Mouse (Mus musculus): Measurements from ENCODE around the gene Olfr971. TPM values are rescaled to one million over a fixed set of nuclear protein-coding genes. Genes with fewer than 3 reads are reported as not detected.
"Not testable (repeated sequence)": the region's sequence is repeated elsewhere in the genome, so short reads cannot be mapped to it uniquely, and the experiment has no call there.

Gene Olfr971
- not detected in 2 replicates for polyA plus RNA-seq (2015; fragmentation: Nextera tagmentation; extraction: Ambion mirVana)

- ATAC-seq (ENCODE audit: insufficient read depth); H3K36me3 ChIP-seq (replicated peaks); H3K9me3 ChIP-seq (replicated peaks); H3K27ac ChIP-seq (replicated peaks); H3K4me1 ChIP-seq (replicated peaks); H3K4me2 ChIP-seq; H3K9ac ChIP-seq; H3K4me3 ChIP-seq (replicated peaks); H3K27me3 ChIP-seq: not testable (repeated sequence)
- 46% methylated on average over 2 of the region's 2 CpGs for WGBS (ENCODE audit: insufficient replicate concordance)
These were observed at the start of gene Olfr971 for GRCm38 (mm10) chr9:39836576-39836975. Gene Olfr971 (plus strand): TSS chr9:39836876.

GRCm38 (mm10) chr9:39790558-39790957 is 46.1 kb upstream of the Olfr971 start, which contains the start of gene Olfr969:
Gene Olfr969 (plus strand): TSS chr9:39790945.
- 46% methylated on average over 2 of the region's 2 CpGs for WGBS (ENCODE audit: insufficient replicate concordance)
- Histone ChIP-seq H3K36me3 (replicated peaks) (no peaks in the 10 kb centered on the region), H3K9me3 (replicated peaks) (no peaks in the 10 kb centered on the region), H3K27ac (replicated peaks) (no peak within 1 kb of the TSS), H3K9ac (no peak within 1 kb of the TSS), H3K4me1 (replicated peaks) (no peaks in the 10 kb centered on the region), H3K4me3 (replicated peaks) (no peak within 1 kb of the TSS), H3K4me2 (no peak within 1 kb of the TSS), H3K27me3 (no peaks in the 10 kb centered on the region)
- ATAC-seq (ENCODE audit: insufficient read depth) = no peak

GRCm38 (mm10) chr9:39808560-39808959 is 28.1 kb upstream of the Olfr971 start, which contains the start of gene Olfr970:
Gene Olfr970 (plus strand): TSS chr9:39808860.
- Histone ChIP-seq H3K4me2 (no peak within 1 kb of the TSS), H3K9me3 (replicated peaks) (no peaks in the 10 kb centered on the region), H3K36me3 (replicated peaks) (no peaks in the 10 kb centered on the region), H3K9ac (no peak within 1 kb of the TSS), H3K27ac (replicated peaks) (no peak within 1 kb of the TSS), H3K4me3 (replicated peaks) (no peak within 1 kb of the TSS), H3K4me1 (replicated peaks) (no peaks in the 10 kb centered on the region), H3K27me3 (no peaks in the 10 kb centered on the region)
- ATAC-seq (ENCODE audit: insufficient read depth) = no peak
- WGBS (ENCODE audit: insufficient replicate concordance) = 52% methylated on average over 4 of the region's 4 CpGs

- WGBS (ENCODE audit: insufficient replicate concordance) = 39% methylated on average over 2 of the region's 2 CpGs
- Histone ChIP-seq H3K4me1 (replicated peaks) (no peaks in the 10 kb centered on the region), H3K9me3 (replicated peaks) (no peaks in the 10 kb centered on the region), H3K27ac (replicated peaks) (no peak within 1 kb of the TSS), H3K4me2 (no peak within 1 kb of the TSS), H3K27me3 (no peaks in the 10 kb centered on the region), H3K36me3 (replicated peaks) (no peaks in the 10 kb centered on the region), H3K9ac (no peak within 1 kb of the TSS), H3K4me3 (replicated peaks) (no peak within 1 kb of the TSS)
- ATAC-seq (ENCODE audit: insufficient read depth) = no peak
These were observed 29.4 kb downstream of the Olfr971 start, which contains the start of gene Olfr972 for GRCm38 (mm10) chr9:39866122-39866521. Gene Olfr972 (plus strand): TSS chr9:39866422.

- 44% methylated on average over 1 of the region's 1 CpGs for WGBS (ENCODE audit: insufficient replicate concordance)
These were observed 35.3 kb downstream of the Olfr971 start for GRCm38 (mm10) chr9:39871986-39872385.

GRCm38 (mm10) chr9:39877541-39878396 is 41.1 kb downstream of the Olfr971 start:
- H3K27me3 ChIP-seq; H3K4me3 ChIP-seq (replicated peaks); H3K27ac ChIP-seq (replicated peaks); ATAC-seq (ENCODE audit: insufficient read depth); H3K9me3 ChIP-seq (replicated peaks); H3K36me3 ChIP-seq (replicated peaks); H3K9ac ChIP-seq; H3K4me2 ChIP-seq; H3K4me1 ChIP-seq (replicated peaks): not testable (repeated sequence)
- no CpG with 5 or more reads among the region's 4 CpGs for WGBS (ENCODE audit: insufficient replicate concordance)

More at GRCm38 (mm10) chr9:39871986-39872385, 35.3 kb downstream of the Olfr971 start:
- not testable (repeated sequence) for H3K9me3 ChIP-seq (replicated peaks); H3K4me3 ChIP-seq (replicated peaks); ATAC-seq (ENCODE audit: insufficient read depth); H3K36me3 ChIP-seq (replicated peaks); H3K27me3 ChIP-seq; H3K4me2 ChIP-seq; H3K4me1 ChIP-seq (replicated peaks); H3K9ac ChIP-seq; H3K27ac ChIP-seq (replicated peaks)

Other genes starting within 250 kb of the Olfr971 start
- gene AW551984, start 232.5 kb upstream of the Olfr971 start, polyA plus RNA-seq (2015; fragmentation: Nextera tagmentation; extraction: Ambion mirVana) = 3.2 and 4.6 TPM in 2 replicates
- not detected in 2 replicates for gene Olfr148, start 226.2 kb upstream of the Olfr971 start, polyA plus RNA-seq (2015; fragmentation: Nextera tagmentation; extraction: Ambion mirVana)
- not detected in 2 replicates for gene Olfr960, start 215.5 kb upstream of the Olfr971 start, polyA plus RNA-seq (2015; fragmentation: Nextera tagmentation; extraction: Ambion mirVana)
- gene Olfr961, start 191.8 kb upstream of the Olfr971 start, polyA plus RNA-seq (2015; fragmentation: Nextera tagmentation; extraction: Ambion mirVana) = not detected in 2 replicates
- gene Olfr963, start 169.7 kb upstream of the Olfr971 start, polyA plus RNA-seq (2015; fragmentation: Nextera tagmentation; extraction: Ambion mirVana) = not detected in 2 replicates
- not detected in 2 replicates for gene Olfr149, start 129.8 kb upstream of the Olfr971 start, polyA plus RNA-seq (2015; fragmentation: Nextera tagmentation; extraction: Ambion mirVana)
- not detected in 2 replicates for gene Olfr965, start 125.5 kb upstream of the Olfr971 start, polyA plus RNA-seq (2015; fragmentation: Nextera tagmentation; extraction: Ambion mirVana)
- not detected in 2 replicates for gene Olfr150, start 105.9 kb upstream of the Olfr971 start, polyA plus RNA-seq (2015; fragmentation: Nextera tagmentation; extraction: Ambion mirVana)
- not detected in 2 replicates for gene Olfr967, start 90.6 kb upstream of the Olfr971 start, polyA plus RNA-seq (2015; fragmentation: Nextera tagmentation; extraction: Ambion mirVana)
- not detected in 2 replicates for gene Olfr968, start 53.6 kb upstream of the Olfr971 start, polyA plus RNA-seq (2015; fragmentation: Nextera tagmentation; extraction: Ambion mirVana)
- not detected in 2 replicates for gene Olfr969, start 45.9 kb upstream of the Olfr971 start, polyA plus RNA-seq (2015; fragmentation: Nextera tagmentation; extraction: Ambion mirVana)
- not detected in 2 replicates for gene Olfr970, start 28.0 kb upstream of the Olfr971 start, polyA plus RNA-seq (2015; fragmentation: Nextera tagmentation; extraction: Ambion mirVana)
- not detected in 2 replicates for gene Olfr972, start 29.5 kb downstream of the Olfr971 start, polyA plus RNA-seq (2015; fragmentation: Nextera tagmentation; extraction: Ambion mirVana)
- gene Olfr229, start 70.5 kb downstream of the Olfr971 start, polyA plus RNA-seq (2015; fragmentation: Nextera tagmentation; extraction: Ambion mirVana) = not detected in 2 replicates
- gene Olfr974, start 100.6 kb downstream of the Olfr971 start, polyA plus RNA-seq (2015; fragmentation: Nextera tagmentation; extraction: Ambion mirVana) = not detected in 2 replicates
- gene Olfr975, start 115.2 kb downstream of the Olfr971 start, polyA plus RNA-seq (2015; fragmentation: Nextera tagmentation; extraction: Ambion mirVana) = not detected in 2 replicates
- gene Olfr976, start 124.3 kb downstream of the Olfr971 start, polyA plus RNA-seq (2015; fragmentation: Nextera tagmentation; extraction: Ambion mirVana) = not detected in 2 replicates
- gene Olfr978, start 155.2 kb downstream of the Olfr971 start, polyA plus RNA-seq (2015; fragmentation: Nextera tagmentation; extraction: Ambion mirVana) = not detected in 2 replicates
- gene Olfr979, start 166.6 kb downstream of the Olfr971 start, polyA plus RNA-seq (2015; fragmentation: Nextera tagmentation; extraction: Ambion mirVana) = not detected in 2 replicates
- gene Olfr980, start 172.7 kb downstream of the Olfr971 start, polyA plus RNA-seq (2015; fragmentation: Nextera tagmentation; extraction: Ambion mirVana) = not detected in 2 replicates
- gene Olfr981, start 184.6 kb downstream of the Olfr971 start, polyA plus RNA-seq (2015; fragmentation: Nextera tagmentation; extraction: Ambion mirVana) = not detected in 2 replicates
- not detected in 2 replicates for gene Olfr982, start 237.0 kb downstream of the Olfr971 start, polyA plus RNA-seq (2015; fragmentation: Nextera tagmentation; extraction: Ambion mirVana)

Measured in liver, embryonic 15.5 days (tissue).